Mouse (Mus musculus) midbrain, embryonic 11.5 days (tissue): ENCODE measurements at regions not wholly inside any gene's neighbourhood (a gene's known extent, or its start where the extent isn't known, plus 50 kb on each side); places are given as distances from the start of the nearest gene placed in this dataset.

ENCODE experiments used
- ATAC-seq: fragments of 200-750 bp; cut with Nextera tagmentation; 2 replicates; pipeline ENCODE4 v1.8.0; 2017; ENCODE audit warnings: moderate TSS enrichment, moderate library complexity; ENCODE audit not compliant: low FRiP score
- DNase-seq: peaks from one replicate; pipeline ENCODE4 v3.0.0; 2015; ENCODE audit warnings: low spot score; ENCODE audit errors: missing footprints
- H3K27ac ChIP-seq: fragments of 300-500 bp; sonication (generic); 2 replicates; pipeline ENCODE4 v1.5.1; 2014; ENCODE audit warnings: low read depth, low read length
- H3K27me3 ChIP-seq: fragments of 300-500 bp; sonication (generic); 2 replicates; pipeline ENCODE4 v1.6.1; 2014; ENCODE audit warnings: mild to moderate bottlenecking, low read length, moderate library complexity, mixed read lengths; ENCODE audit not compliant: control insufficient read depth, insufficient read depth
- H3K36me3 ChIP-seq: fragments of 300-500 bp; sonication (generic); 2 replicates; pipeline ENCODE4 v1.6.1; 2014; ENCODE audit warnings: mild to moderate bottlenecking, low read length, moderate library complexity, mixed read lengths; ENCODE audit not compliant: control insufficient read depth, insufficient read depth
- H3K4me1 ChIP-seq: fragments of 300-500 bp; sonication (generic); 2 replicates; pipeline ENCODE4 v1.6.1; 2014; ENCODE audit warnings: low read length; ENCODE audit not compliant: control insufficient read depth, insufficient read depth
- H3K4me2 ChIP-seq: fragments of 300-500 bp; sonication (generic); 2 replicates; pipeline ENCODE4 v1.6.1; 2014; ENCODE audit warnings: mild to moderate bottlenecking, moderate library complexity
- H3K4me3 ChIP-seq: fragments of 300-500 bp; sonication (generic); 2 replicates; pipeline ENCODE4 v1.5.1; 2014; ENCODE audit warnings: low read depth, low read length
- H3K9ac ChIP-seq: fragments of 300-500 bp; sonication (generic); 2 replicates; pipeline ENCODE4 v1.6.1; 2014; ENCODE audit warnings: low read length
- H3K9me3 ChIP-seq: fragments of 300-500 bp; sonication (generic); 2 replicates; pipeline ENCODE4 v1.6.1; 2016; ENCODE audit warnings: low read length; ENCODE audit not compliant: control insufficient read depth
- WGBS: fragments of 180-500 bp; shearing (Covaris S2); extraction: QIAGEN DNeasy Blood & Tissue Kit; methylation state at CpG from one replicate; pipeline ENCODE4 v1.1.7; 2014; 5-methylcytosine and 5-hydroxymethylcytosine counted together

DNA sequence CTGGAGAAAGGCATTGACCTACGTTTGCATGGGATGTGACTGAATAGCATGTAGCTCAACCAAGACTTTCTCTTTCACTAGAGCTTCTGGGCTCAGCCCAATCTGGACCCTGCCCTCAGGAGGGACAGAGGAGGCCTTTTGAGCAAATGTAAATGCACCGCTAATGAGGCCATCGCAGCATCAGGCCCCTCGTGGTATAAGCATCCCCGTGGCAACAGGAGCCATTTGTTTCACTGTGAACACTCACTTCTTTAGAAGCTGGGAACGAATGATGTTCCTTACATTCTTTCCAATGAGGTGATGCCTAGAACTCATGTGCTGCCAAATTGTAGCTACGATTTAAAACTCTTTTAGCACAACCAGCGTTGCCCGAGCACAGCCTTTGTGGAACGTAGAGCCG is 279.0 kb upstream of the Gjb5 start:
- H3K9ac ChIP-seq = peak overlapping the region; percentile 33

DNA sequence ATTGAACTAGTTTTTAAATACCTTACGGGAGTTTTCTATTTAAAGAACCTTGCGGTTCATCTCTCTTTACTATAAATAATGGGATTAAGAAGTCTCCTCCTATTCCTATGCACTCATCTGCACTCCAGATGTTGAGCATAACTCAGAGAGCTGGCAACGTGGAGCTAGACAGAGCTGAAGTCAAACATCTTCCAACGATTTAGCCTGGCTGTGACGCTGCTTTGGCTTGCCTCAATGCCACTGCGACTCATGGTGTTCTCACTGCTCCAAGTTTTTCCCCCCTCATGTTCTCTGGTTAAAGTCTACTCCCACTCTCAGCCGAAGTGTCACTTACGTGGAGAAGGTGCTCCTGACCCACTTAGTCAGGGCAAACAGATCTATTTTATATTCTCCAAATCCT is 277.3 kb upstream of the Gjb5 start:
- Histone ChIP-seq H3K9me3 (no peaks in the 10 kb centered on the region), H3K4me3 (no peak overlapping the region), H3K9ac (no peak overlapping the region), H3K4me2 (no peak overlapping the region), H3K27me3 (no peaks in the 10 kb centered on the region), H3K36me3 (no peaks in the 10 kb centered on the region), H3K4me1 (peaks cover 5% of the 10 kb centered on the region), H3K27ac (no peak overlapping the region)
- DNase-seq = no peak
- no peak for ATAC-seq
- WGBS = 85% methylated on average over 8 of the region's 8 CpGs

More for the DNA sequence above, 279.0 kb upstream of the Gjb5 start:
- H3K36me3 ChIP-seq = no peaks in the 10 kb centered on the region
- ATAC-seq (no peak), DNase-seq (no peak)
- H3K4me3 ChIP-seq = no peak overlapping the region
- H3K27ac ChIP-seq = no peak overlapping the region
- WGBS = 45% methylated on average over 11 of the region's 11 CpGs
- no peaks in the 10 kb centered on the region for H3K27me3 ChIP-seq
- H3K9me3 ChIP-seq = no peaks in the 10 kb centered on the region
- peaks cover 17% of the 10 kb centered on the region for H3K4me1 ChIP-seq
- H3K4me2 ChIP-seq = no peak overlapping the region

DNA sequence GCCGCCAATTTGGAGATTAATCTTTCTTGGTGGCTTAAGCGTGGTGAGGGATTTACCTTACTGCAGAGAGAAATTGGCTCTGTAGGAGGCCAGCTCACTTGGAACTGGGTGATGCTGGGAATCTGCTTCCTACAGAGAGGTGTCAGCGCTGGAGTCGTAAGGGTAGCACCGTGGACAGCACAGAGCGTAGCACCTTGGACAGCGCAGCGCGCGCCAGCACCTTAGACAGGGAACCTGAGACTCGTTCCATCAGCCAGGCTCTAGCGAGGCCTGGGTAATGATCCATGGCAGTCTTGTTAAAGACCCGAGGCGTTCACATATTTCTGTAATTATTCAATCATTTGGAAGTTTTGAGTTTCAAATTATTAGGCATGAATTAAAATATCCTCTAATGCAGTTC is 261.9 kb upstream of the Gjb5 start:
- no peaks in the 10 kb centered on the region for H3K4me1 ChIP-seq
- no peak overlapping the region for H3K9ac ChIP-seq
- no peak overlapping the region for H3K27ac ChIP-seq
- H3K36me3 ChIP-seq = no peaks in the 10 kb centered on the region
- 9% methylated on average over 14 of the region's 14 CpGs for WGBS
- no peaks in the 10 kb centered on the region for H3K27me3 ChIP-seq
- DNase-seq = no peak
- H3K4me2 ChIP-seq = no peak overlapping the region
- H3K4me3 ChIP-seq = no peak overlapping the region
- no peak for ATAC-seq
- no peaks in the 10 kb centered on the region for H3K9me3 ChIP-seq

DNA sequence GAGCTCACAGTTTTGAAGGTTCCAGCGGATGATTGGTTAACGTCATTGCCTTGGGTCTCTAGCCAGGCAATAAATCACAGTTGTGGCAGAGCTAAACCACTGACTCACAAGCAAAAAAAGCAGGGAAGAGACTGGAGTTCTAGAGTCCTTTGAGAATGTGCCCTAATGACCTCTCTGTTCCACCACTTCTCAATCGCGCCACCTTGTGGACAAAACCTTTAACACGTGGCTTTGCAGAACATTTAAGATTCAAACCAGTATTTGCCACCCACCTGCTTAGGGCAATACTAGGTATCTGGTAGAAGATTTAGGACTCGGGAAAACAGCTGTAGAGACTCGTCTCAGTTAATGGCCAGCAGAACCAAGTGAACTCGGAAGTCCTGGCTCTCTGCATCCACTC is 254.8 kb upstream of the Gjb5 start:
- no peak overlapping the region for H3K9ac ChIP-seq
- no peak for ATAC-seq
- H3K36me3 ChIP-seq = no peaks in the 10 kb centered on the region
- no peaks in the 10 kb centered on the region for H3K4me1 ChIP-seq
- H3K4me2 ChIP-seq = no peak overlapping the region
- DNase-seq = no peak
- no peaks in the 10 kb centered on the region for H3K9me3 ChIP-seq
- H3K4me3 ChIP-seq = no peak overlapping the region
- H3K27me3 ChIP-seq = no peaks in the 10 kb centered on the region
- no peak overlapping the region for H3K27ac ChIP-seq
- WGBS = 59% methylated on average over 8 of the region's 8 CpGs

DNA sequence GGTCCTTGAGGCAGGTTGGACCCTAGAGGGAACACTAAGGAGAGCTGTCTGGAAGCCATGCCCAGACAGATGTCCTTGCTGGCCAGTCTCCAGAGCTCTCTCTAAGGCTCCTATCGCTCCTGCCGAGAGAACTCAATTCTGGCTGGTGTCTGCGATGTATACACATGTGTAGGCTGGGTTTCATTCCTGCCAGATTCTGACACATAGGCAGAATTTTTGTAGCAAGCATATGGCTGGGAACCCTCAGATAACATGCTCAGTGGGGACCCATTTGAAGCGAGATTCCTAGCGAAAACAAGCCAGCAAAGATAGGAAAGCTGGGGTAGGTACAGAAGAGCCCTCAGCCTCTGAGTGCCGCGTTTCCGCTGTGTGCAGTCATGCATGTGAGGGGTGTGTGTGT is 242.9 kb upstream of the Gjb5 start:
- WGBS = 75% methylated on average over 8 of the region's 8 CpGs
- ATAC-seq (no peak), DNase-seq (no peak)
- no peak overlapping the region for H3K4me2 ChIP-seq
- no peaks in the 10 kb centered on the region for H3K27me3 ChIP-seq
- H3K4me3 ChIP-seq = no peak overlapping the region
- no peaks in the 10 kb centered on the region for H3K9me3 ChIP-seq
- no peaks in the 10 kb centered on the region for H3K36me3 ChIP-seq
- H3K27ac ChIP-seq = no peak overlapping the region
- H3K4me1 ChIP-seq = no peaks in the 10 kb centered on the region
- no peak overlapping the region for H3K9ac ChIP-seq

DNA sequence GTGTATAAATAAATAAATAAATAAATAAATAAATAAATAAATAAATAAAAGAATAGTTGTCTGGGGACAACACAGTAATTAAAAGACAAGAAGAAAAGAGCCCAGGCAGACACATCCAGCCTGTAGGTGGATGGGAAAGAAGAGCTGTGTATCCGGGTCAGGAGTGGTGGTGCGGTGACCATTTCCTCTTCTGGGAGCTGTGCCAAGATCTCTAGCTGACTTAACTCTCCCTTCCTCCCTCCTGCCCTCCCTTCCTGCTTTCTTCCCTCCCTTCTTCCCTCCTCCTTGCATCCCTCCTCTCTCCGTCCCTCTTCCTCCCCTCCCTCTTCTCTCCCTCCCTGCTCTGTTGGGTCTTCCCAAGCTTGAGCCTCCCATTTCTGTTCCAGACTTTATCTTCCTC is 240.6 kb upstream of the Gjb5 start:
- H3K27ac ChIP-seq = no peak overlapping the region
- no peak overlapping the region for H3K9ac ChIP-seq
- 93% methylated on average over 3 of the region's 3 CpGs for WGBS
- ATAC-seq (no peak), DNase-seq (no peak)
- H3K4me2 ChIP-seq = no peak overlapping the region
- H3K36me3 ChIP-seq = no peaks in the 10 kb centered on the region
- H3K9me3 ChIP-seq = no peaks in the 10 kb centered on the region
- H3K27me3 ChIP-seq = no peaks in the 10 kb centered on the region
- H3K4me1 ChIP-seq = no peaks in the 10 kb centered on the region
- no peak overlapping the region for H3K4me3 ChIP-seq

DNA sequence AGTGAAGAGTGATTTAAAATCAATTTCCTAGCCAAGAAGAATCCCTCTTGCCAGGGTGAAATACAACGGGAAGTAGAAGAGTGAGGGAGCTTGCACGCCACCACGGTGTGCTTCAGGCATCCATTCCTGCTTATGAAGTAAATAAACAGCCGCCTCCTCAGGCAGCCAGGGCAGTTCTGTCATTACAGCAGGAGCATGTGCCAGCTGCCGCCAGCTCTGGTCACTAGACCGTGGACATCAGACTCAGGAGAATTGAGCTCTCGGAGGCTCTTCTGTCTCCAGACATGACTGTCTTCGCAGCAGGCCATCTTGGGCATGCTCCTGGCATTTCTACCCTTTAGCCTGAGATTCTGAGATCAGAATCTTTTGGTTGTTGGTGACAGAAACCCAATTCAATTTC is 236.1 kb upstream of the Gjb5 start:
- H3K9me3 ChIP-seq = no peaks in the 10 kb centered on the region
- H3K27ac ChIP-seq = no peak overlapping the region
- no peaks in the 10 kb centered on the region for H3K36me3 ChIP-seq
- no peak for ATAC-seq
- no peak overlapping the region for H3K4me3 ChIP-seq
- no peaks in the 10 kb centered on the region for H3K4me1 ChIP-seq
- H3K9ac ChIP-seq = no peak overlapping the region
- H3K27me3 ChIP-seq = no peaks in the 10 kb centered on the region
- H3K4me2 ChIP-seq = no peak overlapping the region
- 82% methylated on average over 8 of the region's 8 CpGs for WGBS
- DNase-seq = no peak

DNA sequence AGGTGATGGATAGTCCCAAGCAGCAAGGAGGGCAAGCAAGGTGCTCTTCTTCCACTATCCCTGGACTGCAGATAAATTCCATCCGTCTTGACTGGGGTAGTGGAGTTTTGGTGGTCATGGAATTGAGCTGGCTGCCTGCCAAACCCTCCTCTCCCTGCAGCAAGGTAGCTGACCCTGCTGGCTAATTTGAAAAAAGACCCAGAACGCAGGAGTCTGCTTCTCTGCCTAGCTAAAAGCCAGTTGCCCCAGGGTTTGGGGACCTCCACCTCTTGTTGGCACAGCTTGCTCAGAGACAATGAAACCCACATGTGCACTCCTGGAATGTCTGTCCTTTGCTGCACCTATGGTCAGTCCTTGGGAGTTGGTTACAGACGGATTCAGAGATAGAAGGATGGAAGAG is 233.6 kb upstream of the Gjb5 start:
- no peaks in the 10 kb centered on the region for H3K9me3 ChIP-seq
- WGBS = 60% methylated on average over 3 of the region's 3 CpGs
- no peaks in the 10 kb centered on the region for H3K36me3 ChIP-seq
- no peak overlapping the region for H3K4me3 ChIP-seq
- no peak overlapping the region for H3K27ac ChIP-seq
- no peak overlapping the region for H3K9ac ChIP-seq
- no peak for DNase-seq
- H3K27me3 ChIP-seq = no peaks in the 10 kb centered on the region
- ATAC-seq = no peak
- H3K4me2 ChIP-seq = no peak overlapping the region
- no peaks in the 10 kb centered on the region for H3K4me1 ChIP-seq

DNA sequence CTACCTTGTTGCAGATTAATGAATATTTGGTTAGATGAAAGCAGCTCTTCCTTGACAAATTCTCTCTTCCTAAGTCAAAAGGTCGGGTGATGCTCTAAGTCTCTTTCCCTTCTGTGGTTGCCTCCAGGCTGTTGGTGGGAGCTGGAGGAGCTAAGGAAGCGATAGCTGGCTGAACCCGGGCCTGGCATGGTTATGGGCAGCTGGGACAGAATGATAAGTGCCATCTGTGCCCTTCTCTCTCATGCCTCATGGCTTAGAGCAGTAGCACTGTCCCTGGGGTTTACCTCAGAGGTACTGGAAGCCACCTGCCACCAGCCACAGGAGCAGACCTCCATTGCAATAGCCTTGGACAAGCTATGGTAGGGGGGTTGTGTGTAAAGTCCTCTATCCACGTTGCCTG is 228.8 kb upstream of the Gjb5 start:
- Histone ChIP-seq H3K9me3 (no peaks in the 10 kb centered on the region), H3K9ac (no peak overlapping the region), H3K36me3 (no peaks in the 10 kb centered on the region), H3K4me2 (no peak overlapping the region), H3K4me1 (no peaks in the 10 kb centered on the region), H3K27me3 (no peaks in the 10 kb centered on the region), H3K27ac (no peak overlapping the region), H3K4me3 (no peak overlapping the region)
- 76% methylated on average over 4 of the region's 4 CpGs for WGBS
- ATAC-seq = no peak
- DNase-seq = no peak

DNA sequence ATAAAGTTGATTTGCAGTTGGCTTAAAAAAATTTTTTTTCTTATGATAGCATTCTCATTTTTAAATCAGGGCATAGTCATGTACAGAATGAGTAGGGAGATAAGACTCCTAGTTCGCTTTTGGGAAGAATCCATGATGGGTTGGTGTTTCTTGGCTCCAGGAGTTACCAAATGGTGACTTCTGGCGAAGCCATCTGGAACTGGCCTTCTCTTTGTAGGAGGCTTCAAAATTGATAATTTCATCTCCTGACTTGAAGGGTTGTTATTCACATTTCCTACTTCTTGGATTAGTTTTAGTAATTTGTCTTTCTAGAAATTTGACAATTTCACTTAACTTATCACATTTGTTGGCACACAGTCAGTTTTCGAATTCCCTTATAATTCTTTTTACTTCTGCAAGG is 218.5 kb upstream of the Gjb5 start:
- H3K27me3 ChIP-seq = no peaks in the 10 kb centered on the region
- DNase-seq = no peak
- H3K4me3 ChIP-seq = no peak overlapping the region
- H3K9me3 ChIP-seq = no peaks in the 10 kb centered on the region
- 85% methylated on average over 3 of the region's 3 CpGs for WGBS
- no peak overlapping the region for H3K27ac ChIP-seq
- no peaks in the 10 kb centered on the region for H3K36me3 ChIP-seq
- no peak overlapping the region for H3K4me2 ChIP-seq
- no peak for ATAC-seq
- no peak overlapping the region for H3K9ac ChIP-seq
- H3K4me1 ChIP-seq = no peaks in the 10 kb centered on the region
